Mouse (Mus musculus) liver, postnatal 0 days (tissue): ENCODE data around the gene Exoc3l4.

ENCODE experiments used
- CTCF ChIP-seq: sonication (generic); IDR thresholded peaks from 2 replicates; pipeline ENCODE4 v1.5.1; 2016; ENCODE audit warnings: antibody characterized with exemption, low read depth
- EP300 ChIP-seq: IDR thresholded peaks from 2 replicates; pipeline ENCODE4 v1.6.1; 2016; ENCODE audit warnings: antibody characterized with exemption, low read depth, mild to moderate bottlenecking

- no peak; the same call in 1 of the 2 replicates for TF ChIP-seq EP300
- TF ChIP-seq CTCF, result no peak
Measured at GRCm38 (mm10) chr12:111420946-111421709, 4.3 kb downstream of the Exoc3l4 start.
